Mouse (Mus musculus) heart, embryonic 16.5 days (tissue): Measurements from ENCODE around the gene Epop. TPM values are rescaled to one million over a fixed set of nuclear protein-coding genes. Genes with fewer than 3 reads are reported as not detected.
A peak's percentile ranks its signal among the peaks of the same experiment; 100 is the strongest.
"Not testable (repeated sequence)": the region's sequence is repeated elsewhere in the genome, so short reads cannot be mapped to it uniquely, and the experiment has no call there.

Experiments used
- ATAC-seq: fragments of 200-750 bp; cut with Nextera tagmentation; replicated peaks from 2 replicates; pipeline ENCODE4 v1.8.0; 2017; ENCODE audit warnings: moderate number of reproducible peaks; ENCODE audit not compliant: insufficient read depth, low FRiP score; ENCODE audit errors: extremely low read depth
- H3K27ac ChIP-seq: fragments of 300-500 bp; sonication (generic); 2 replicates; pipeline ENCODE4 v1.5.1; 2014; ENCODE audit warnings: mild to moderate bottlenecking, low read length, control low read depth, moderate library complexity
- H3K27me3 ChIP-seq: fragments of 300-500 bp; sonication (generic); 2 replicates; pipeline ENCODE4 v1.6.1; 2014; ENCODE audit warnings: low read length, mixed read lengths; ENCODE audit not compliant: control insufficient read depth, insufficient read depth
- H3K36me3 ChIP-seq: fragments of 300-500 bp; sonication (generic); 2 replicates; pipeline ENCODE4 v1.6.1; 2014; ENCODE audit not compliant: control insufficient read depth, insufficient read depth
- H3K4me1 ChIP-seq: fragments of 300-500 bp; sonication (generic); 2 replicates; pipeline ENCODE4 v1.6.1; 2014; ENCODE audit warnings: low read length, mixed read lengths; ENCODE audit not compliant: control insufficient read depth, insufficient read depth
- H3K4me2 ChIP-seq: fragments of 300-500 bp; sonication (generic); 2 replicates; pipeline ENCODE4 v1.6.1; 2014; ENCODE audit warnings: low read depth, mild to moderate bottlenecking, control low read depth, low read length
- H3K4me3 ChIP-seq: fragments of 300-500 bp; sonication (generic); 2 replicates; pipeline ENCODE4 v1.5.1; 2014; ENCODE audit warnings: mild to moderate bottlenecking, control low read depth, low read length
- H3K9ac ChIP-seq: fragments of 300-500 bp; sonication (generic); 2 replicates; pipeline ENCODE4 v1.6.1; 2014; ENCODE audit warnings: low read length, control low read depth
- H3K9me3 ChIP-seq: fragments of 300-500 bp; sonication (generic); replicated peaks from 2 replicates; pipeline ENCODE4 v1.6.1; 2016; ENCODE audit warnings: low read length; ENCODE audit not compliant: control insufficient read depth
- WGBS: fragments of 180-500 bp; shearing (Covaris S2); extraction: QIAGEN DNeasy Blood & Tissue Kit; methylation state at CpG from one replicate; pipeline ENCODE4 v1.1.7; 2014; 5-methylcytosine and 5-hydroxymethylcytosine counted together
- polyA plus RNA-seq: library from polyadenylated mRNA; unstranded; fragments of >200 nt; fragmentation: Nextera tagmentation; extraction: Ambion mirVana; gene quantifications from 2 replicates; pipeline ENCODE4 v1.2.1, GENCODE M21; 2015

Gene Epop
- polyA plus RNA-seq, 1 experiment from 2014 or later: 0.70 TPM

DNA sequence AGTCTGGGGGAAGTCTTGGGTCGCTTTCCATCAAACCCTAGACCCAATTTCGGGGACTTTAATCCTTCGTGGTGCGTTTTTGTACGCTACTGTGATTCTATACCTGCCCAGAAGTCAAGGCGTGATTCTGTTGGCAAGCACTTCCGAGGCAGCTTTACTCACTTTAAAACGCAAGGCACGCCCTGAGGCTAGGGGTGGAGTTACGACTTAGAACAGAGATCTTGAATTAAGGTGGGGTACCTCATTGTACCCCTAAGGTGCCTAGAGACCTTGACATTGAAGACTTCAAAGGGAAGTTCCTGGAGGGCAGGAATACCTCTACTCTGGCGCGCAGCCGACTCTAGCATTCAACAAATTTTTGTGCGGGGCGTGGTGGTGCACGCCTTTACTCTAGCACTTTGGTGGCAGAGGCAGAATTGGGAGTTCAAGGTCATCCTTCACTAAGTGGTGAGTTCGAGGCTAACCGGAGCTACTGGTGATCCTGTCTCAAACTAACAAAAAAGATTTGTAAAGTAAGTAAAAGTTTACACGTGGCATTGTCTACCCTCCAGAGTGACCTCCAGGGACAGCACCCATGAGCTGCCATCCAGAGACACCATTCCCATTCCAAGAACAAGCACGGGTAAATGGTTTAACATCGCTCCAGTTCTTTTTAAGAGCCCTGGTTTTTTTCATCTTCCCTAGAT, 32.8 kb upstream of the Epop start:
- no peak for ATAC-seq
- H3K9me3 ChIP-seq: no peaks in the 10 kb centered on the region
- peak overlapping the region; percentile 86 for H3K9ac ChIP-seq
- peaks cover 43% of the 10 kb centered on the region for H3K4me1 ChIP-seq
- peak overlapping the region; percentile 94 for H3K27ac ChIP-seq
- peak overlapping the region; percentile 80 for H3K4me2 ChIP-seq
- H3K36me3 ChIP-seq: peaks cover 15% of the 10 kb centered on the region
- 2% methylated on average over 21 of the region's 21 CpGs for WGBS
- H3K4me3 ChIP-seq: peak overlapping the region; percentile 89
- H3K27me3 ChIP-seq: no peaks in the 10 kb centered on the region

DNA sequence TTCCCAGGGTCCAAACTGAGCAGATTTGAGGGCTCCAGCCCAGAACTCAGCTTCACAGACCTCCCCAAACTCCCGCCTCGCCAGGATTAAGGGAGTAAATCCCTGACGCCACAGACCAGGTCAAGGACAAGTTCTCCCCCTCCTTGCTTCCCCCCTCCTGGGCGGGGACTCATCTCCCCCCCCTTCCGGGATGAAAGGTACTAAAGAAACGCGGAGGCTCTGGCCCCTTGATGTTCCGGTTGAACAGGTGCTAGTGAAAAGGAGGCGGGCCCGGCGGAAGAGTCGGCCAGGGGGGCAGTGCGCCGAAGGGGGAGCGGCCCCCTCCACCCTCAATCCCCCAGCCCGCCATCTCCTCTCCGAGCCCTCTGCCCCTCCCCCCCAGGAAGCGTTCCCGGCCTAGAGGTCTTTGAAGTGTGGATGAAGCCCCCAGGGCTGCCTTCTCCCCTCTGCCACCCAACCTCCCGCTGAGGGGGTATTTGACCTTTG, 32.2 kb upstream of the Epop start:
- Histone ChIP-seq H3K4me2 (peak overlapping the region; percentile 80), H3K4me1 (peaks cover 49% of the 10 kb centered on the region), H3K4me3 (peak overlapping the region; percentile 89), H3K9me3 (no peaks in the 10 kb centered on the region), H3K27ac (peak overlapping the region; percentile 94), H3K36me3 (peaks cover 10% of the 10 kb centered on the region), H3K27me3 (no peaks in the 10 kb centered on the region), H3K9ac (peak overlapping the region; percentile 86)
- WGBS: under 1% methylated on average over 20 of the region's 20 CpGs
- 0 out of 2 replicates have a peak, but pooled peaks have one; percentile 1 for ATAC-seq

DNA sequence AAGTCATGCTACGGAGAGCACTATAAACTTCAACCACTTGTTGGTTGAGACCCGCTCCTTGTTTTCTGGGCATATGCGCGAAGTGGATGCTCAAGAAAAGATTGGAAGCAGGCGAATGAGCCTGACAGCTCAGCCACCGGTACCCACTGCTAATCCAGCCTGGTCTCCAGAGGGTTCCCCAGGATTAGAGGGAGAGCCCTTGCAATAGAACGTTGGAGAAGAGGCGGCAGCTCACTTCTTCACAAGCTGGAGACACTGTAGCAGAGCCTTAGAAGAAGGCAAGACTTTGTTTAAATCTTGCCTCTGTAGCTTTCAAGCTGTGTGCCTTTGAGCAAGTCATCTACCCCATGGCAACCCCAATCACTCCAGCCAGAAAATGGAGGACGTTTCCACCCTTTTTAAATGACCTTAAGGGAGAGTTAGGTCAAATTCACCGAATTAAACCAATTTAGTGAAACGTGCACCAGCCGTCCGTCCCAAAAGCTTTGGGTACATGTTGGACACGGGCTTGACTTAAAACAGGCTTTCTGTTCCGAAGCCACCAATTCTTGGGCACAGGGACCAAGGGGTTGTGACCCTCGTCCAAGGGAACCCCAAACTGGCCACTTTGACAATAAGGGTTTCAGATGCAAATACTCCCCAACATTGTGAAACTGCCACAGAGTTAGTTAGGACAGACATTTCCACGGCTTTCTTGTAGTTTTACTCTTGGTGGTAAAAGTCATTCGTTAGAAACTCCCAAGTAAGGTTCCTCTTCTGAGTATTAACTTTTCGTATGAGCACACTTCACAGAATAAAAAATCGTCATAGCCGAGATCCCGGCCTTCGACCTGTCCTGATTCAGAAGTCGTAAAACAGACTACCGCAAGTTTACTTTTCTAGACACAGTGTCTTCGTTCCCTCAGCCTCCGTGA, 31.5 kb upstream of the Epop start:
- peak overlapping the region; percentile 86 for H3K9ac ChIP-seq
- no peak for ATAC-seq
- peak overlapping the region; percentile 94 for H3K27ac ChIP-seq
- 10% methylated on average over 27 of the region's 27 CpGs for WGBS
- H3K36me3 ChIP-seq: peaks cover 5% of the 10 kb centered on the region
- H3K4me2 ChIP-seq: peak overlapping the region; percentile 80
- no peaks in the 10 kb centered on the region for H3K9me3 ChIP-seq
- peaks cover 51% of the 10 kb centered on the region for H3K4me1 ChIP-seq
- H3K4me3 ChIP-seq: peak overlapping the region; percentile 89
- no peaks in the 10 kb centered on the region for H3K27me3 ChIP-seq

DNA sequence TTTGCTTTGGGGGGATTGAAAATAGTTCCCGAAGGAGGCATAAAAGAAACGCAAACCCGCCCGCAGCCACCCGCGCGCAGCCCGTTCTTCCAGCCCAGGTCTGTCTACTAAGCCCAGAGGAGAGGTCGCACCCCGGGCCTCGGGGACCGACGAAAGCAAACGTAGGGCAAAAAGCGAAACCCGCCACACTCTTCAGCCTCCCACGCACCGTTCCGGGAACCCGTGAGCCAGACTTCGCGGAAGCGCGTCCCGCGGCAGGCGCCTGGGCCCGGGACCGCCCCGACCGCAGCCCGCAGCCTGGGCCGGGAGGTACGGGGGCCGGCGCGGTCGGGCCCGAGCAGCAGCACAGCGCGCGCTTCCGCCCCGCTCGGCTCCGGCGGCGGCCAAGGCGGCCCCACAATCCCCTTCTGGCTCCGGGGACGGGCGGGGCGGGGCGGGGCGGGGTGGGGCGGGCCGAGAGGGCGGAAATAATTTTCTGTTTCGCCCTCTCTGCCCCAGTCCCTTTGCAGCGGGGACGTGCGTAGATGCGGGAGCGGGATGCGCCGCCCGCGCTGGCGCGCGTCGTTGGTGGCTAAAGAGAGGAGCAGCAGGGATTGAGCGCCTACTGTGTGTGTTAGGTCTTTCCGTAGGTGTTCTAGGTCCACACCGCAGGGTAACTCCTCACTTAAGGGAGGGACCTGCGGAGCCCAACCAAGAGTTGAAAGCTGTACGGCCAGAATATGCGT, 30.6 kb upstream of the Epop start:
- under 1% methylated on average over 72 of the region's 78 CpGs for WGBS
- Histone ChIP-seq H3K36me3 (no peaks in the 10 kb centered on the region), H3K27ac (peak overlapping the region; percentile 94), H3K9ac (peak overlapping the region; percentile 86), H3K4me3 (peak overlapping the region; percentile 69), H3K9me3 (no peaks in the 10 kb centered on the region), H3K27me3 (no peaks in the 10 kb centered on the region), H3K4me1 (peaks cover 51% of the 10 kb centered on the region), H3K4me2 (peak overlapping the region; percentile 80)
- ATAC-seq: peak; percentile 81

DNA sequence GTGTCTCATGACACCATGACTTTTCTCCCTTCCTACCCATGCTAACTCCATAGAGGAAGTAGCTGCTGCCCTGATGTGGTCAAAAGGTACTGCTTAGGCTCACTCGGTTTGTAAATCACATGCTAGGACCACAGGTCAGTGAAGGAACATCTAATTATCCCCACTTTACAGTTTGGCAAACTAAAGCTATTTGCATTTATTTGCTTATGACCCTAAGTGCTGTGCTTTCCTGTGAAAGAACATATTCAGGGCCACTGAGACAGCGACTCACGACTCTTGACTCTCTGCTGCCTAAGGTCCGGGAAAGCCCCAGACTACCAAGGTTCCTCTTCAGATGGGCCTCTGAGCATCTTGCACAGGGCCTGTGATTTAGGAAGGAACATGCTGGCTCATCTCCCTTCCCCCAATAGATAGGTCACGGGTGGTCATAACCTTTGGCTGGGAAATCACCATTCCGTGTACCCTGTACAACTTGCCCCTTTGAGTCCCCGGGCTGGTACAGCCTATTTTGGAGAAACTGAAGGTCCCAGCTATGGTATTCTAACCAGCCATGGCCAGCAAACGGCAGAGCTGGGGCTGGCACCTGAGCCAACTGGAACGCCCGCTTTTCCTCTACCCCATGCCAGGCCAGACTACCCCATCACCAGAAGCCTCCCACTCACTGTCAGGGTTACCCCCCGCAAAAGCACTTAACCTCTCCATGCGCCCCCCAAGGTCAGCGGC, 29.9 kb upstream of the Epop start:
- no peaks in the 10 kb centered on the region for H3K9me3 ChIP-seq
- peak overlapping the region; percentile 94 for H3K27ac ChIP-seq
- no peaks in the 10 kb centered on the region for H3K27me3 ChIP-seq
- no peak for ATAC-seq
- peak overlapping the region; percentile 86 for H3K9ac ChIP-seq
- H3K4me1 ChIP-seq: peaks cover 44% of the 10 kb centered on the region
- H3K4me2 ChIP-seq: peak overlapping the region; percentile 80
- H3K4me3 ChIP-seq: peak overlapping the region; percentile 69
- no peaks in the 10 kb centered on the region for H3K36me3 ChIP-seq
- WGBS: 6% methylated on average over 13 of the region's 13 CpGs

DNA sequence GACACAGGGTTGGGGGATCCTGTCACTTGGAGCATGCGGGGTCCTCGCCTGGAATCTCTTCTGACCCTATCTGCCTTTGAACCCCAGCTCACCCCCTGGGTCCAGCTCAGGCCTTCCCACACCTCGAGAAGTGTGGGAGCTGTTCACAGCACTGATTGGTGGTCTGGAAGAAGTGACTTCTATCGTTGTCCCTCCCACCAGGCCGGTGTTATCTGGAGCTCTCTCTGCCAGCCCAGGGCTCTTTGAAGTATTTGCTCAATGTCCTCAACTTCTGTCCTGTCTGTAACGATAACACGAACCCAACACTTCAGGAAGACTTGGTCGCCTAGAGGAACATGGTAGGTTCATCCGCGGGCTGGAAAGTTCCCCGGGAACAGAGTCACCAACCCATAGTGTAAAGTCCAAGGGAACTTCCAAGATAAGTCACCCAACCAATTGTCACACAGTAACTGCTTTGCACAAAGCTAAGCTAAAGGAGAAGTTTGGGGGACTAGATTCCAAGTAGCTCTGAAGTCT, 29.3 kb upstream of the Epop start:
- Histone ChIP-seq H3K4me2 (peak overlapping the region; percentile 80), H3K9me3 (no peaks in the 10 kb centered on the region), H3K27me3 (no peaks in the 10 kb centered on the region), H3K36me3 (no peaks in the 10 kb centered on the region), H3K4me3 (peak overlapping the region; percentile 69), H3K4me1 (peaks cover 43% of the 10 kb centered on the region), H3K27ac (peak overlapping the region; percentile 94), H3K9ac (peak overlapping the region; percentile 86; the same call in 1 of the 2 replicates)
- ATAC-seq: no peak
- 30% methylated on average over 11 of the region's 11 CpGs for WGBS

DNA sequence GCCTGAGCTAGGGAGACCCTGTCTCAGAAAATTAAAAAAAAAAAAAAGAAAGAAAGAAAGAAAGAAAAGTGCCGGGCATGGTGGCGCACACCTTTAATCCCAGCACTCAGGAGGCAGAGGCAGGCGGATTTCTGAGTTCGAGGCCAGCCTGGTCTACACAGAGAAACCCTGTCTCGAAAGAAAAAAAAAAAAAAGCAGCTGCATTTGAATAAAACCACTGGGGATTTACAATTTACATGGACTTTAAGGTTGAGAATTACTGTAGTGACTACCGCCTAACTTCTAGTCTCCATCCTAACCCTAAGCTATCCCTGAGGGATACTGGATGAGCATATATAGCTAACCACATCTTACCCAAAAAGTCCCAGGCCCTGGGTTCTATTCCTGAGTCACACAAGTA, 28.5 kb upstream of the Epop start:
- 86% methylated on average over 6 of the region's 6 CpGs for WGBS
- not testable (repeated sequence) for H3K9me3 ChIP-seq, H3K4me3 ChIP-seq, H3K9ac ChIP-seq, H3K36me3 ChIP-seq, H3K4me2 ChIP-seq, ATAC-seq, H3K27ac ChIP-seq, H3K27me3 ChIP-seq
- H3K4me1 ChIP-seq: peaks cover 43% of the 10 kb centered on the region
